Mouse (Mus musculus) C2C12 (cell line): Measurements from ENCODE around the gene Dennd4a. TPM values are rescaled to one million over a fixed set of nuclear protein-coding genes. Genes with fewer than 3 reads are reported as not detected.

ENCODE experiments used
- H3K27me3 ChIP-seq: one replicate; pipeline ENCODE4 v1.6.1; 2011; ENCODE audit not compliant: control insufficient read depth, insufficient read depth, insufficient read length
- H3K36me3 ChIP-seq: one replicate; pipeline ENCODE4 v1.6.1; 2011; ENCODE audit not compliant: control insufficient read depth, insufficient read depth
- H3K4me3 ChIP-seq: one replicate; pipeline ENCODE4 v1.5.1; 2011; ENCODE audit warnings: mild to moderate bottlenecking, control low read depth; ENCODE audit not compliant: poor library complexity, insufficient read depth, severe bottlenecking
- H3K79me2 ChIP-seq: one replicate; pipeline ENCODE4 v1.6.1; 2011; ENCODE audit not compliant: control insufficient read depth, insufficient read depth
- H3K79me3 ChIP-seq: one replicate; pipeline ENCODE4 v1.6.1; 2011; ENCODE audit warnings: low read depth, control low read depth
- H3ac ChIP-seq: one replicate; pipeline ENCODE3; 2011; ENCODE audit warnings: low read depth; ENCODE audit not compliant: control insufficient read depth, insufficient read length
- CEBPB ChIP-seq: IDR thresholded peaks from one replicate; pipeline ENCODE4 v1.6.1; 2011; ENCODE audit warnings: low read depth, mild to moderate bottlenecking, control low read depth, moderate library complexity
- CTCF ChIP-seq: IDR thresholded peaks from one replicate; pipeline ENCODE4 v1.5.1; 2011; ENCODE audit not compliant: control insufficient read depth, insufficient read depth, insufficient read length
- FOSL1 ChIP-seq: IDR thresholded peaks from one replicate; pipeline ENCODE4 v1.8.0; 2011; ENCODE audit warnings: mild to moderate bottlenecking, low read length; ENCODE audit not compliant: poor library complexity, insufficient read depth, severe bottlenecking
- MAX ChIP-seq: IDR thresholded peaks from one replicate; pipeline ENCODE4 v1.6.1; 2011; ENCODE audit warnings: mild to moderate bottlenecking, control low read depth
- MYOD1 ChIP-seq: IDR thresholded peaks from one replicate; pipeline ENCODE4 v1.6.1; 2011; ENCODE audit warnings: low read depth; ENCODE audit not compliant: control insufficient read depth, insufficient read length
- MYOG ChIP-seq: IDR thresholded peaks from one replicate; pipeline ENCODE4 v1.6.1; 2011; ENCODE audit not compliant: control insufficient read depth, insufficient read length; ENCODE audit errors: extremely low read depth
- USF1 ChIP-seq: IDR thresholded peaks from one replicate; pipeline ENCODE4 v1.6.1; 2011; ENCODE audit warnings: low read depth, mild to moderate bottlenecking, control low read depth, moderate library complexity
- polyA plus RNA-seq: library from polyadenylated mRNA; unstranded; fragments of >200 nt; fragmentation: generic; extraction: Trizol; gene quantifications from one replicate; pipeline ENCODE4 v1.2.1, GENCODE M21; 2012; ENCODE audit warnings: missing spikeins

Gene Dennd4a
- polyA plus RNA-seq, 1 experiment, result 1.3 TPM

DNA sequence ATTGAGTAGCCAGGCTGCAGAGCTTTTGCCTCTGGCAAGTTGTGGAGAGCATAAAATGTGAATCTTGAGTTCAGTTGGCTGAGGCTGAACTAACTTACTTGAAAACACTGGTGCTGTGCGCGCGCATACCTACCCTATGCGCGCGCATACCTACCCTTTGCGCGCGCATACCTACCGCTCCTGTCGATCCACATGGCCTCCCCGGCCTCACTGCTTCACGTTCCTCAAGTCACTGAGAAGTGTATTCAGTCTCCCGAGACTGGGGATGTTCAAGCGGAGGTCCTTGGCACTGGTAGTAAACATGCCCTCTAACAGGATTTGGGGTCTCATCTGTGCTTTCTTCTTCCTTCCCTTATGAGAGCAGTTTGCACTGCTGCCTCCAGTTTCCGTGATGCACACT is 107.4 kb downstream of the Dennd4a start:
- TF ChIP-seq MYOG (no peak), MAX (no peak), CTCF (no peak)
- no peaks in the 10 kb centered on the region for H3K27me3 ChIP-seq
- H3K36me3 ChIP-seq, result no peaks in the 10 kb centered on the region
- H3K4me3 ChIP-seq, result no peak overlapping the region
- H3K79me3 ChIP-seq, result no peaks in the 10 kb centered on the region
- no peaks in the 10 kb centered on the region for H3K79me2 ChIP-seq
- H3ac ChIP-seq, result no peak overlapping the region

DNA sequence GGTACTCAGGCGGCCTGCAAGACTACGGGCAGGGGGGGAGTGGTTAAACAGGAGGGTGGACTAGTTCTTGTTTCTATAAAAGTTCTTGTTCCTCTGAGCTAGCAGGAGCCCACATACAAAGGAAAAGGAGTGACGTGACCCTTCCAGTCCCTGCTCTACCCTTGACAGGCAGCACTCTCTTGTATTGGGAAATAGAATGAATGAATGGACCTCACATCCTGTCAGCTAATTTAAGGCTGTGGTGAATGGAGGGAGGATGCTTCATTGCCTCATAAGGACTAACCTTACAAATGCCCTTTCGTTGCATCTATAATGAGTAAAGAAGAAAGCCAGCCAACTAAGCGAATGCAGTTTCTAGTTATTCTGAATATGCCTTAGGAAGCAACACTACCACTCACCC is 114.6 kb downstream of the Dennd4a start:
- no peaks in the 10 kb centered on the region for H3K36me3 ChIP-seq
- TF ChIP-seq FOSL1 (no peak), CTCF (no peak), CEBPB (no peak), MYOG (no peak), USF1 (no peak), MAX (no peak), MYOD1 (no peak)
- no peaks in the 10 kb centered on the region for H3K79me2 ChIP-seq
- H3K79me3 ChIP-seq, result no peaks in the 10 kb centered on the region
- no peaks in the 10 kb centered on the region for H3K27me3 ChIP-seq
- no peak overlapping the region for H3K4me3 ChIP-seq
- no peak overlapping the region for H3ac ChIP-seq

DNA sequence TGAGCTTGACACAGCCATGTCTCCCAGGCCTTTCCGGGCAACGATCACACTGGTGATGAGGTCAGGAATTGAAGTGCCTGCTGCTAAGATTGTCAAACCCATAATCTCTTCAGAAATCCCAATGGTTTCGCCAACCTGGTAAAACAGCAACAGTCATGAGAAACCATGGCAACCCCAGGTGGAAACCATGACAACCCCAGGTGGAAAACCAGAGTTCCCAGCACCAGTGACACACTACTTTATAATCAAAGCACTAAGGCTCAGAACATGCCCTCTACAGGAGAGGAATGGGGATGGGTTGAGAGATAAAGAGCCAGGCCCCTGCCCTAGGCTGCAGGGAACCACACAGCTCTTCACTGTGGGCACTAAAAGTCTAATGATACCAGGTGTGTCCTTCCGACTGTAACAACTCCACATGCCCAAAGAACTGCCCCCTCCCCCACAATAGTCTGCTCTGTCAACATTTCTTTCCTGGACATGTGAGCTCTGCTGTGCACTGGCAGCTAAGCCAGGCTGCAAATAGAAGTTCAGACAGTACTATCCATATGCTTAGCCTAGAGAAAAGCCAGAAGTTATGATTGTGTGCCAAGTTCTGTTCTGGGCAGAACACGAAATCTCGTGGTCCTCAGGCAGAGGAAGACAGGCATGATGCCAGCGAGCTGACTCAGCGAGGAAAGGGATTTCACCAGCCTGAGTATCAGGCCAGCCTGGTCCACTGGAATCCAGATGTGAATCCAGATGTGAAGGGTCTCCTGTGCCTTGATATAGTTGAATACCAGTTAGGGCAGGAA is 115.3 kb downstream of the Dennd4a start:
- Histone ChIP-seq H3K36me3 (no peaks in the 10 kb centered on the region), H3K79me3 (no peaks in the 10 kb centered on the region), H3K79me2 (no peaks in the 10 kb centered on the region), H3ac (no peak overlapping the region), H3K4me3 (no peak overlapping the region), H3K27me3 (peaks cover 4% of the 10 kb centered on the region)
- TF ChIP-seq MAX (no peak), MYOG (no peak), USF1 (no peak), MYOD1 (no peak), CTCF (no peak), CEBPB (no peak), FOSL1 (no peak)

DNA sequence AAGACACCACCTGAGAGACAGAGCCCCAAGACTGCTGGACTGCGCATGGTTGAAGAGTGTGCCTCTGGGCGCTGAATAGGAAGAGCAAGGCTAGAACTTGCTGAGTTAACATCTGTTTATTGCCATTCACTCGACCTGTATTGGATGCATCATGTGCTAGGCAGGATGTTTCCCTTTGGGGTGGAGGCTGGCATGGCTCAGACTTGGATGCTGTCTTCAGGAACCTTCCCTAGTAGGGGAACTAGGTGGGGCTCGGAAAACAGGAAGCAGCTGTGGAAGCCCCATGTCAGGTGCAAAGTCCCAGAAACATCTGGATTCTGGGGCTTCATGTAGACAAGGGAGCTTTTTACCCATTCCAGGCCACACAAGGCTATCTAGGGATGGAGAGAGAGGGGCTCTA is 119.1 kb downstream of the Dennd4a start:
- no peaks in the 10 kb centered on the region for H3K36me3 ChIP-seq
- peaks cover 17% of the 10 kb centered on the region for H3K27me3 ChIP-seq
- no peaks in the 10 kb centered on the region for H3K79me3 ChIP-seq
- no peaks in the 10 kb centered on the region for H3K79me2 ChIP-seq
- TF ChIP-seq FOSL1 (no peak), MYOD1 (no peak), USF1 (no peak), MYOG (no peak), CTCF (no peak), MAX (no peak)
- H3K4me3 ChIP-seq, result no peak overlapping the region
- H3ac ChIP-seq, result no peak overlapping the region

DNA sequence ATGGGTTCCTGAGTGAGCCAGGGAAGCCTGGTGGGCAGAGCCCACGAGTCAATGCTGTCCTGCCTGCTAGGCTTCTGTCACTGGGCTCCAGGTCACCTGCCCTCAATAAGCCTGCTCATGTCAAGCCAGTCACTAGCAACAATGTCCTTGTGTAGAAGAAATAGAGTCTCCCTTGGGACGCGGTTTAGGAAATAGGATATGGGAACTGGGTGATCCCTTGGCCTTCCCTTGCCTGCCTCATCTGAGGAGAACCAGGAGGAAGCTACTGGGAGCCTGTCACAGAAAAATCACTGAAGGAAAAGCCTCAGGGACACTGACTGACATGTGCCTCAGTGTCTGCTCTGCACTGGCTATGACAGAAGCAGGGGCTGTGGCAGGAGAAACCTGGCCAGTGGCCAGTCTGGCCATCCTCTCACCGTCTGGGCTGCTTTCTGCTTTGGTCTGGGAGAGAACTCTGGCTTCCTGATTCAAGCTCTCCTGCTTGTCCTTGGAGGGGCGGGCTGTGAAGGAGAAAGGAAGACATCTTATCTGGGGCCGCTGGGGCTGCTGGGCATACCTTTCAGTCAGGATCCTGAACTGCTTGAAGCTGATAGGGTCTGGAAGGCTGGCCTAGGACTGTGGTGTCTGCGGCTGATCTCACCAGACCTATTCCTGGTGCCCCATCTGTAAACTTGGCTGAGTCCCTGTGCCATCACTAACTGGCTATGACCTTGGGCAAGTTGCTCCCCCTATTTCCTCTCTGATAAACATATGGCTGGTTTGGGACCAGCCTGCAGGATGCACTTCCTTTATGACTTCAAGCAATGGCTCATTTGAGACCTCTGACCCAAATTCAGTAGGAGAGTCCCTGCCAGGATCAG is 120.8 kb downstream of the Dennd4a start:
- Histone ChIP-seq H3K27me3 (peaks cover 20% of the 10 kb centered on the region), H3ac (no peak overlapping the region), H3K79me3 (no peaks in the 10 kb centered on the region), H3K4me3 (no peak overlapping the region), H3K79me2 (no peaks in the 10 kb centered on the region), H3K36me3 (no peaks in the 10 kb centered on the region)
- no peak for TF ChIP-seq CEBPB
- TF ChIP-seq USF1, result no peak
- TF ChIP-seq CTCF, result no peak
- no peak for TF ChIP-seq MYOG
- no peak for TF ChIP-seq MAX
